Mouse (Mus musculus): Measurements from ENCODE around the gene Stard8.
"Not testable (repeated sequence)": the region's sequence is repeated elsewhere in the genome, so short reads cannot be mapped to it uniquely, and the experiment has no call there.

Stard8 gene

DNA sequence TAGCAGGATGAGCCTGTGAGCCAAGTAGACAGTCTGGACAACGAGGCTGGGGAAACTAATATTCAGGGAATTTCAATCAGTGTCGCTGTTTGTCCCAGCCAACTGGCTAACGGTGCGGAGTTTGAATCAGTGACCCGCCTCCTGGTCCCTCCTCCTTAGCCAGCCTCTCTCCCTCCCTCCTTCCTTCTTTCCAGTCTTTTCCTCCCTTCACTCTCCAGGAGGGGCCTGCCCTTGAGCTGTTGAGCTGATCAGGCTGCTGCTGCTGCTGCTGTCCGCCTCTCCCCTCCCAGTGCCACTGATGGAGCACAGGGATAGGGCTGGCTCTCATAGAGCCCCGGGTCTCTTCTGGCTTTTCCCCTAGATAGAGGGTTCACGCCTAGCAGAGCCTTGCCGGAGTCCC, at the start of gene Stard8:
TSS of gene Stard8 (plus strand) at position 203 of the 400 bp plus-strand sequence.
- no peak for DNase-seq (ENCODE audit: low read depth, low spot score)

DNA sequence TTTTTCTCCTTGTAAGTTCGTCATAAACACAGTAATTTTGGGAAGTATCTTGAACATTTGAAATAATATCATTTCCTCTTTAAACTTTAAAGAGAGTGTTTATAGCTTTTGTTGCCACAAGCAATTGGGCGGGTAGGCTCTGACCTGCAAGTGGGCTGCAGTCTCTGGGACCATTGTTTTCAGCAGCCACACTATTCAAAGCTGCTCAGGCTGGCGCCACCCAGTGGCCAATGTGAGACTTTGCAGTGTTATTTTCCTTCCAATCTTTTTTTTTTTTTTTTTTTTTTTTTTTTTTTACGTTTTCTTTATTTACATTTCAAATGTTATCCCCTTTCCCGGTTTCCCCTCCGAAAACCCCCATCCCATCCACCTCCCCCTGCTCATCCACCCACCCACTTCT, 49.1 kb upstream of the Stard8 start:
- DNase-seq (ENCODE audit: low read depth, low spot score), result peak; percentile 56

DNA sequence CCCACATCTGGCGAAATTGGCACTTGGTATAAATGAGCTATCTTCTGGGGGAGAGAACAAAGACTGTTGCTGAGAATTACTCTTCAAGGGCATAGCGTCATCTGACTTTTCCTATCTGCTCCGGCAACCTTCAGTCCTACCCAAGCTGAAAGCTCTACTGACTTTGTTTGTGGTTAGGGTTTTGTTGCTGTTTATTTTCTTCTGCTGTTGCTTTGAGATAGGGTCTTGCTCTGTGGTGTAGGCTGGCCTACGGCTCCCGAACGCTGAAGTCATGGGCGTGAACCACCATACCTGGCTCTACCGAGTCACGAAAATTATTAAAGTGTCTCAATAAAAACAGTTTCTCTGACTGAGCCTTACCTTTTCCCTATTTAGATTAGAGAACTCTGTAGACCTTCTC, 44.8 kb upstream of the Stard8 start:
- DNase-seq (ENCODE audit: low read depth, low spot score), result no peak

DNA sequence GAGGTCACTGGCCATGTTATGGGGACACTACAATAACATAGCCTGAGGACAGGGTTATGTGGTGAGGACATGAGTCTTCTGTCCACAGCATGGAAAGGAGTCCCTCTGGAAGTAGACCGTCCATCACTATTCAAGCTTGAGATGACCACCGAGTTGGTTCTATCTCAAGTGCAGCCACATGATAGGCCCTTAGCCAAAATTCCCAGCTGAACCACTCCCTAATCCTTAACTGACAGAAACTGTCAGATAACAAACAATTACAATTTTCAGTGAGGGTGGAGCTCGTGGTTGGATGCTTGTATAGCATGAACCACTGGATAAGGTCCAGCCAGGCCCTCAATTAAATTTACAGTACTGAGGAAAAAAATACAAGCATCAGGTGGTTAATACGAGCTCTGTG, 44.0 kb upstream of the Stard8 start:
- DNase-seq (ENCODE audit: low read depth, low spot score), result no peak

DNA sequence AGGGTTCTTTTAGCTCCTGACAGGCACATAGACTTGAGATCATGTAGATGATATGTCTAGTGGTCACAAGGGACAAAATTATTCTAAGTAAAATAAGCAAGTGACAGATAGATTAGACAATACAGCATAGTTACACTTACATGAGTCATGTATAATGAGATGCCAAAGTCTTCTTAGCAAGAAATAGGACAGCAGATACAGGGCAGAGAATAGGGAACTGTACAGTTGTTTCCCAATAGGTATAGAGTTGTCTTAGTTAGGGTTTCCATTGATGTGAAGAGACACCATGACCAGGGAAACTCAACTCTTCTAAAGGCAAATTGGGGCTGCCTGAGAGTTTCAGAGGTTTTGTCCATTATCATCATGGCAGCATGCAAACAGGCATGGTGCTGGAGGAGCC, 39.3 kb upstream of the Stard8 start:
- no peak for DNase-seq (ENCODE audit: low read depth, low spot score)

DNA sequence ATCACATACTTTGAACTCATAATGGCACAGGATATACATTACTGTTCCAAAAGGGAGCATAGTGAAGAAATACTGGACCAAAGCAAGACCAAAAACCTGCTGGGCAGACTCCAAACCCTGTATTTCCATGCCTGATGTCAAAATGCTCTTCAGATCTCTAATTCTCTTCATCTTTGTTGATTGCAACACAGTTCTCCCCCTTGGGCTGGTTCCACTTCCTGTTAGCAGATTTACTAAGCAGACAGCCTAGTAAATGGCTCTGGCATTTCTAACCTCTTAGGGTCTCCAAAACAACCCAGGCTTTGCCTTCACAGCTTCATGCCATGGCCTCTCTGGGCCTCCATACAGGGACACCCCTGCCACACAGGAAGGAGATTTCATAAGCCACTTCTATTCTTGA, 38.5 kb upstream of the Stard8 start:
- DNase-seq (ENCODE audit: low read depth, low spot score), result no peak

DNA sequence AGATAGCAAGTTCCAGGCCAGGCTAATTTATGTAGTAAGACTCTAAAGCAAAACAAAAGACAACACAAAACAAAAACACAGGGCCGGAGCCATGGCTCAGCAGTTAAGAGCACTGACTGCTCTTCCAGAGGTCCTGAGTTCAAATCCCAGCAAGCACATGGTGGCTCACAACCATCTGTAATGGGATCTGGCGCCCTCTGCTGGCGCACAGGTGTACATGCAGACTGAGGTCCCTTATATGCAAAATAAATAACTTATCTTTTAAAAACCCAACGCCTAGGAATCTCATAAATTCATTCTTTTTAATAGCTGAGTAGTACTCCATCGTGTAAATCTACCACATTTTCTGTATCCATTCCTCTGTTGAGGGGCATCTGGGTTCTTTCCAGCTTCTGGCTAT, 16.4 kb upstream of the Stard8 start:
- DNase-seq (ENCODE audit: low read depth, low spot score), result not testable (repeated sequence)

DNA sequence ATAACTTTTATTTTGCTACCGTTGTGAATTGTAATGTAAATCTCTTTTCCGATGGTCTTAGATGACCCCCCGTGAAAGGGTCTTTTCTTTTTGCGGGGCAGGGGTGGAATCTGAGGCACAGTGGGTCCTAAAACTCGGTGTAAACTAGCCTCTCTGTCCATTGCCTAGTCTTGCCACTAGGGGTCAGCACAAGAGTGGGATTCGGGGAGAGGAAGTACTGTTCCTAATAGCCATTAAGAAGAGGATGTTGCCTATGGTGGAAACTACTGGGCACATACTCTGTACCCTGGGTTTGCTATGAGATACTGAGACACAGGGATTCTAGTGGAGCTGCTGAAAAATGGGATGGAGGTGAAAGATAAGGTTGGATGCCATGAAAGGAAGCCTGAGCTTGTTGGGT, 13.5 kb upstream of the Stard8 start:
- peak; percentile 49 for DNase-seq (ENCODE audit: low read depth, low spot score)

DNA sequence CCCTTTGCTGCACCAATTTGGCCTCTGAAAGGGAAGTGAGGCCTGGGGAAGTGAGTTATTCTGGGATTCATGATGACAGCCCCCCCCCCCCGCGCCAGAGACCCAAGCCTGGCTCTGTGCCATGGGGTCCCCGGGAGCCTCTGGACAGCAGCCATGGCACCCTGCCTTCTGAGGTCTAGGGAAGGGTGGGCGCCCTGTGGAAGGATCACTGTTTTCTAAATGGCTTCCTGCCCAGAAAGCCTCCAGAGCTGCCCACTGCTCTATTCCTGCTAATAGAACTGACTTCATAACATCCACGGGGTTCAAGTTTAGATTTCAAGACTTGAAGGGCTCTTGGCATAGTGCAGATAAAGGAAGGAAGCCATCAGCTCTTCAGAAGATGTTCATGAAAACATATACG, 983 bp upstream of the Stard8 start:
- no peak for DNase-seq (ENCODE audit: low read depth, low spot score)

DNA sequence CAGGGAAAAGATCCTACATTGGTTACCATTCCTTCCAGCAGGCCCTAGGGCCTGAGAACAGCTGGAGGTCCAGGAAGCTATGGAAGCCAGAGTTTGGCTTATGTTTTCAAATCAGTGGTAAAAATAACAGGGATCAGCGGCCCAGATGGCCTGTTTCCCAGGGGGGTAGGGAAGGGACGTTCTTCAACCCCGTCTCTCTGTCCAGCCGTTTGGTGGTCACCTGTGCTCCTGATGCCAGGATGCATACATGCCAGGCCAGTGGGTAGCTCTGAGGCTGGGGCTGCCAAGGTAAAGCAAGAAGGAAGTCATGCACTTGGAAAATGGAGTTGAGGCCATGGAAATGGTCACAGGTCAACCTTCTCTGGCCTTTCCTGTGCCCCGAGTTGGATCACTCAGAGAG, 7.5 kb downstream of the Stard8 start:
- DNase-seq (ENCODE audit: low read depth, low spot score), result no peak

DNA sequence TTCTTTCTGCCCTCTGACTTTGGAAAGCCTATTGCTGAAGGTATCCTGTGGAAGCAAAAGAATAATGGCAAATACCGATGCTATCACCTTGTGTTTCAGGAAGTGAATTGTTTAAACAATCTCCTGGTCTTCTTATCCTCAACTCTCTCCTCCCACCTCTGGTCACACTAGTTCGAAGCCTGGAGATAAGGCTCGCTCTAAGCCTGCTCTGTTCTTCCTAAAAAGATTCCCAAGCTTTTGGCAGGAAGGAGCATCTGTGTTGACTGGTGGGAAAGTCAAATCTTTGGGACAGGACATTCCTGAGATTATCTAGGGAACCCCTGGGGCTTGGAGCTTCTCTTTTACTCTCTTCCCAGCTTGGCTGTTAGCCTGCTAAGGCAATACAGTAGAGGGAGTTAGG, 8.2 kb downstream of the Stard8 start:
- no peak for DNase-seq (ENCODE audit: low read depth, low spot score)

DNA sequence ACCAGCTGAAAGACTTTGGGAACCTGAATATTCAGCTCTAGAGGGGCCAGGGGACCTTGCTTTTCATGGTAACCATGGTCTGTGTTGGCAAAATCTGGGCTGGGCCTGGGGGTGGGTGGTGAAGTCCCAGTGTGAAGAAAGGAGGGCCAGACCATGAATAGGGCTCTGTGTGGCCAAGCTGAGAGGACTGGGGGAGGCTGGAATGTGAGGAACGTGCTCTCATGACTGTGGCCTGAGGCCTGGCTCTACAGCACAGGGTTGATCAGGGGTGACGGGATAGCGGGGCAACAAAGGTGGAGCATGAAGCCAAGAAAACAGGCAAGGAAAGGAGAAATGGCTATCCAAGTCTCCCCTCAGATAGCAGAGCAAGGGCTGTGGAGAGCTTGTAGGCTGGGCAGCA, 9.4 kb downstream of the Stard8 start:
- DNase-seq (ENCODE audit: low read depth, low spot score), result no peak

DNA sequence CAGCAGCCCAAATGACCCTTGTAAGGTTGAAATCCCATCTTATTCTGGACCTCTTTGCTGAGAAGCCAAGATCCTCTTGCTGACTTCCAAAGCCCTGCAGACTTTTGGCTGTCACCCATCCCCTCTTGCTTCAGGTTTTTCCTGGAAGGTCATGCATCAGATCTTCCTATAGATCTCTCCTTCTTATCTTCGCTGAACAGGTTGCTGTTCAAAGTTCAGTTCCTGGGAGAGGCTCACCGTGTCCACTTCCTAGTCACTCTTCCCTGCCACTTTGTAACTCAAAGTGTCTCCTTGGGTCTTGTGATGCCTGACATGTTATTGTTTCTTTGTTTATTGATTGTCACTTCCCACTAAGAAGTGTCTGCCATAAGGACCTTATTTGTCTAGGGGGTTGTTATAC, 12.7 kb downstream of the Stard8 start:
- no peak for DNase-seq (ENCODE audit: low read depth, low spot score)

DNA sequence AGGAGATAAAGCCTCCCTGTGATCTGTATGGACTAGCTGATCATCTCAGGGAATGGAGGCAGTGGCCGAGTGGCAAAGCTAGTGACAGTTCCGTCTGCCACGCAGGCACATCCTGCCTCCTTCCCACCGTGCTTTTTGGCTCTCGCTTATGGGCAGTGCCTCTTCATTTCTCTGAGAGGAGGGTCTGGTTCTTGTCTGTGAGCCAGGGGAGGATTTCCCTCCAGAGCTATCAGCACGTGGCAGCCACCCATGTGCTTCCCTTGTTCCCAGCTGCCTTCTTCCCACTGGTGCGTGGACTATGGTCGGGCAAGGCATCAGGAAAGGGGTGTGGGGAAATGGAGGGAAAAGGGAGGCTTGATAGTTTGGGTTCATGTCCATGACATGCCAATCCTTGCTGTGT, 13.9 kb downstream of the Stard8 start:
- no peak for DNase-seq (ENCODE audit: low read depth, low spot score)

DNA sequence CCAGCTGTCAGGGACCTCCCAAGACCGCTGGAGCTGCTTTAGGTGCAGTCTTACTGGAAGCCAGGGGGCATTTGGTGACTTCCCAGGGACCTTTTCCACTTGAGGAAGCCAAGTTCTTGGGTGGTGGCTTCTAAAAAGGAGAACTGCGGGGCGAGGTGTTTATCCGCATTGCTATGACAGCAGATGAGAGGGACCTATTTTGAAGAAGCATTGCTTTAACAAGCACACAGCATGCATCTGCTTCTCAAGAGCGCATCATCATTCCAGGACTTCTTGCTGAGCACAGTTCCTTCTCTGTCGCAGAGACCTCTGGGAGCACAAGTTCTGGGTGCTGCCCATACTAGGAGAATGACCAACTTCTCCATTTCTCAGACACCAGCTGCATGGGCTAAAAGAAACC, 14.8 kb downstream of the Stard8 start:
- DNase-seq (ENCODE audit: low read depth, low spot score), result no peak

DNA sequence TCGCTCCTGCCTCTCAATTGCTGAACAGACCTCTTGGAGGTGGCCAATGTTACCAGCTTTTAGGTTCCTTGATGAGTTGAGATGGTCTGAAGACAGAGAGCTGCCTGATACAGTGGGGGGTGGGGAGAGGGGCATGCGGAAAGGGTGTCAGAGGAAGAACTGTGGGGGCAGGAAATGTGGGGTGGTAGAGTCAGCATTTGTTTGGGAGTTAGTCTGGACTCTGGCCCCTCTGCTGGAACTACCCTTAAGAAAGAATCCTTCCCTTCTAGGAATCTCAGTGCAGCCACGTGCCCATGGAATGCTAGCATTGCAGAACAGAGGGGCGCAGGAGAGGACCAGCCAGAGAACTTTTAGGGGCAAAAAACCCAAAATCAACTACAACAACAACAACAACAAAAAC, 16.3 kb downstream of the Stard8 start:
- DNase-seq (ENCODE audit: low read depth, low spot score), result no peak

DNA sequence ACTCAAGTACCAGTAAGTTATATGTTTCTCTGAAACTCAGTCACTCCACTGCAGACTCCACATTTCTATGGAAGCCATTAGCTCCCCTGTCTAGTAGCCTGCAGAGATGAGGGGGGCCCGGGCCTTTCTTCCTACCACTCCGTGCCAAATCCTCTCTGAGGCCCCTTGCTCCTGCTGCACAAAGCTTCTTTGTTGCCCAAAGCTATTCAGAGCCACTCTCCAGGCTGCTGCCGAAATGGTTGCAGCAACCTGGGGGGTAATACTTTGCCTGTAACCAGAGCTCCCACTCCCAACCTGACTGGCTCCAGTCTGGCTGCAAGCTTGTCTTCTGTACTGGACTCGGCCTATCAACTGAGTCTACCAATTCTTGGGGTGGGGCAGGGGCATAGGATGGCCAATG, 17.2 kb downstream of the Stard8 start:
- DNase-seq (ENCODE audit: low read depth, low spot score), result no peak

DNA sequence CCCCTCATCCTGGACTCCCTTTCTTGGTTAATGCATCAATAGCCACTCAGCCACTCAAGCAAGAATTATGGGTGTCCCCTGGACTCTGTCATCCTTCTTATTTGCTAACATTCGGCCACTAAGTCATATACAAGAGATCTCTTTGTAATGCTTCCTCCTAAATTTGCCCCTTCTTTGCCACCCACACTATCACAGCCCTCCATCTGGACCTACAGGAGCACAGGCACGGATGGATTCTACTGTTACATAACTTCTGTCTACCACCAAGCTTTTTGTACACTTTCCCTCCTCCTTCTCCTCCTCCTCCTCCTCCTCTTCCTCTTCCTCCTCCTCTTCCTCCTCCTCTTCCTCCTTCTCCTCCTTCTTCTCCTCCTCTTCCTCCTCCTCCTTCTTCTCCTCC, 18.5 kb downstream of the Stard8 start:
- no peak for DNase-seq (ENCODE audit: low read depth, low spot score)

DNA sequence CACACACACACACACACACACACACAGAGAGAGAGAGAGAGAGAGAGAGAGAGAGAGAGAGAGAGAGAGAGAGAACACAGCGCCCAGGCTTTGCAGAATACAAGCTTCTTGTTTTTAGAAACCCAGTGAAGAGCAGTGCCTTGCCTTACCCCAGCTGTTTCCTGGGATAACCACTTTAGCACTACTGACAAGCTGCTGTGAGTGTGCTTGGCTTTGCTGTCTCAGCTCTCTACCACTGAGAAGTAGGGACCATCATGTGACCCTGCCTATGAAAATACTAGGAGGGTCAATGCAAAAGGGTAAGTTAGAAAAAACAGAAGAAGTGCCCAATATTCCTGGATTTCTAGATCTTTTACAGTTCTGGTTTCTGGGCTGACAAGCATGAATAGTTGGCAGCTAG, 20.9 kb downstream of the Stard8 start:
- DNase-seq (ENCODE audit: low read depth, low spot score), result no peak

DNA sequence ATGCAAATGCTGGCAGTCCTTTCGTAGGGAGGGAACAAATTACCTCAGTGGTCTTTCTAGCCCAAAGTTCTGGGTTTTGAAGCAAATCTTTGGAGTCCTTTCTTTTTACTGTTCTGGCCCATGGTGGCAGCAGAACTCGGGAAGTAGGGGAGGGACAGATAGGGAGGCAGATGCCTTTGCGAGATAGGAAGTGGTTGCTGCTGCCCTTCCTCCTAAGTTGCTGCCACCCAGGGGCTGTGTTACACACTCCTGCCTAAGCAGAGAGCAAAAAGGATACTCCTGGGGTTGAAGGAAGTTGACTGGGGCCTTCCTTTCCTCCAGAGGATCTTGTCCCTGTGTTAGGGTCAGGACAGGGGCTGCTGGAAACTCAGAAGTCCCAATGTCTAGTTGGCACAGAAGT, 32.4 kb downstream of the Stard8 start:
- DNase-seq (ENCODE audit: low read depth, low spot score), result no peak

DNA sequence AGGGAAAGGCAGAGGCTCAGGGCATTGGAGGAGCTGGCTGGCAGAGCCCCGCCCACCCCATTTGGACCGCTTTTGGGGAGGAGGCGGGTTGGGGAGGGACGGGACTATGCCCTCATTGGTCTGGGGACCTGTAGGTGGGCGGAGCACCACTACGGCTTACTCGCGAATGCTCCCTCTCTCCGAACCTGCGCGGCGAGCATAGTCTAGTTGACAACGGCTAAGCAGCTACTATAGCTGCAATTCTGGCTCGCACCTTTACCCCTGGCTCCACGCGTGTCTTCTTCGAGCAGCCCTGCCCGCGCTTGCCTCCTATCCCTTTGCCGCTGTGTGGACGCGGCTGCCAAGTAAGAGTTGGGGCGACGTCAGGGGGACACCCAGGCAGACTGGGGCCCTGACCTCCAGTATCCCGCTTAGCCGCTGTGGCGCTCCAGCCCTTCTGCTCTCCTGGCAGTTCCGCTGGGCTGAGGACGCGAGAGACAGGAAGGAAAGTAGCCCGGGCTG, 39.5 kb downstream of the Stard8 start:
- DNase-seq (ENCODE audit: low read depth, low spot score), result peak; percentile 81

DNA sequence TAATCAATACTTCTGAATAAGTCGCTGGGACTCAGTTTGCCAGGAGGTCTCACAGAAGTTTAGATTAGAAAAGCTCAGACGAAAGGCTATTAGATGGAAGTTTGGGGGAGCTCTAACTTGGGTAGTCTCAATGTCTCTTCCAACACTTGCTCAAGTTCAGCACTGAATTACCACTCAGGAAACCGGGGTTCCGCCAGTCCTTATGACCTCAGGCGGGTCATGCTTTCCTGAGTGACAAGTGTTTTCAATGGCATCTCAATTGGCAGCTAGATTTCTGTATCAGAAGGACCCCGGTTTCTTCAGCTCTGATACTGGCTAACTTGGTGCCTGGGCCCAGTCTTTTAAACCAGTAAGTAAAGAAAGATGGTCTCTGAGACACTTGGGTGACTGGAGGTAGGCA, 40.2 kb downstream of the Stard8 start:
- DNase-seq (ENCODE audit: low read depth, low spot score), result no peak

DNA sequence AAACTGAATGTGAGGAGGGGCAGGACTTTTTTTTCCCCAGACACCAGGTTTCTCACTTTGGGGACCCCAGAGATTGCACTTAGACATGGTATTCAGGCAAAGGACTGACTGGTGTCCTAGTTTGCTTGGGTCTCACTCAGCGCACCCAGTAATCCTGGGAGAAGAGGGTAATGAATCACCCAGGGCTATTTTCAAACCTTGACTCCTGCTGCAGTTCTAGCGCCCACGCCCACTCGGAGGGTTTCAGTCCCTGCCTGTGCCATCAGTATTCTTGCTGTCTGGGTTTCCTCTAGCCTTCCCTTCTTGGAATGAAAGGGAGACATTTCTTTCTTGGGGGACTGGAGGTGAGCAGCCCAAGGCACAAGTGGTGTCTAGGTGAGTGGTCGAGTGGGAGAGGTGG, 40.7 kb downstream of the Stard8 start:
- no peak for DNase-seq (ENCODE audit: low read depth, low spot score)

DNA sequence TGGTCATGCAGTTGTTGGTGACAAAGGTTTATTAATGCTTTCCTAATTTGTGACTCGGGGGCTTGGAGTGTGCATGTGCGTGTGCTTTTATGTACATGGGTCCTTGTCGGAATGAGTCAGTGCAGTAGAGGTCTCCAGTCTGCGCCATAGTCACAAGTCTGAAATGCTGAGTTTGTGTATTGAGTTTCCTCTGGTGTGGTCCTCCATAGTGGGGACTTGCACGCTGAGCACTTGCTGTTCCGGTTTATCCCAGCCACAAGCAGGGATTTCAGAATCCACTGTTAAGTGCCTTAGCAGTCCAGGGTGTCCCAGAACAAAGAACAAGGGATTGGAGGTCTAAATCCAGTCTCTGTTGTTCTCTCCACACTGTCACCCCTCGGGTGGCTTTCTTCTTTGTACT, 42.3 kb downstream of the Stard8 start:
- no peak for DNase-seq (ENCODE audit: low read depth, low spot score)

All from ES-CJ7 (cell line).